Mouse (Mus musculus): Measurements from ENCODE around the gene Lipn.

Lipn gene

DNA sequence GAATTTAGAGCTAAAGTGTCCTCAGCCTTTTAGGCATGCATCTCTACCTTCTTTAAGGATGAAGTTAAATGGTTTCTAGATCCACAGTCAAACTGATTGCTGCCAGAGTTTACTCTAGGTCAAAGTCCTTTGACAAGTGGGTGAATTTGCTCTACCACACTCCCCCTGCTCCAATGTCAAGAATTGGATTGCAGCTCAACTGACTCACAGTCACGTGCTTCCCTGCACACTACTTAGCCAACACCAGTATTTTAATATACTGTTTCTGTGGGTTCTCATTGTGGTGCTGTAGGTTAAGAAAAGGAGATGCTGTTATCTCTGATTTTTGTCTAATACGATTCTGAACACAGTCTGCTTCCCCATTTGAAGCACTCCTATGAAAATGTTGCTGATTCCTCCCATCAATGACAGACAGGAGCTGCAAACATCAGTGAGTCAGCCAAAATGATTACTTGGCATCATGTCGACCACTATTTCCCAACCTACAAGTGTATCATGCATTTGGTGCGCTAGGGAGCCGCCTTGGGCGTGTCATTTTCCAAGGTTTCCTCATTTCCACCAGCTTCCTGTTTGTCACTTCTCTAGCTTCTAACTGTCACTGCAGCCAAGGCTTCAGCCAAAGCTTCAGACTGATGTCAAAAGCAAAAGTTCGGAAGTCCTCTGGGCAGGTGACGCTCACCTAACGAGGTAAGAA is at the start of gene Lipn:
TSS of gene Lipn (plus strand) at position 580 of the 694 bp plus-strand sequence.
- in situ Hi-C loops (cut with MboI): no loop called here

DNA sequence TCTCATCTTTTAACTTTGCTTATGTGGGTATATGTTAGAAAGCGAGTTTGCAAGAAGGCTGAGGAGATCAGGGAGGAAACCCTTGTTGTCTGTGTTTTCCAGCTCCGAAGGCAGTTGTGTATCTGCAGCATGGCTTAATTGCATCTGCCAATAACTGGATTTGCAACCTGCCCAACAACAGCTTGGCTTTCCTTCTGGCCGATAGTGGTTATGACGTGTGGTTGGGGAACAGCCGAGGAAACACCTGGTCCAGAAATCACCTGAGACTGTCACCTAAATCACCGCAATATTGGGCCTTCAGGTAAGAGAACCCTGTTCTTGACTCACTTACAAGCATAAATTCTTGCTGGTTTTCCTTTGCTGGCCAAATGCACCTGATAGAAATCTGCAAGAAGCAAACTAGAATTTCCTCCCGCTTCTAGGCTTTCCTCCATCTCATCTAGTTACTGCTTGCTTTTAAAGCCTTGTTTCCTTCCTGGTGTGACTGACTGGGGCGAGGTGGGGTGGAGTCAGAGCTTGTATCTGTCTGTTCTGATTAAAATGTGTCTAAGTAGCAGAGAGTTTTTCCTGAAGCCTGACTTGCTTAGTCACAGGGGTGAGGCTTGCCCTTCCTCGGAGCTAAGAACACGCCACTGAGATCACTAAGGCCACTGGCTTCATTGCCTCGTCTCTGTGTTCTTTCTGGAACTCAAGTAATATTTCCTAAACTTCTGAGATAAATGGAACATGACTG is 45.6 kb upstream of the Lipn start:
- in situ Hi-C loops (cut with MboI): no loop called here

DNA sequence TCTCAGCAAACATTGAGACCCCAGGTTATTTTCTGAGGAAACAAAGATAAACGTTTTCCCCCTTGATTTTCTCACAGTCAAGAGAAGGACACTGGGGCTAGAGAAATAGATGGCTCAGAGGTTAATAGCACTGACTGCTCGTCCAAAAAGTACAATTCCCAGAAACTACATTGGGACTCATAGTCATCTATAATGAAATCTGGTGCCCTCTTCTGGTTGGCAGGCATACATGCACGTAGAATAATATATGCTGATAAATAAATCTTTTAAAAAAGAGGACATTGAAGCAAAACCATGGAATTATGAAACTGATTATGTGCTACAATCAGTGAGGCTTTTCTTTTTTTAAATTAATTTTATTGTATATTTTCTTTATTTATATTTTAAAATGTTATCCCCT is 44.4 kb upstream of the Lipn start:
- in situ Hi-C loops (cut with MboI): no loop called here

DNA sequence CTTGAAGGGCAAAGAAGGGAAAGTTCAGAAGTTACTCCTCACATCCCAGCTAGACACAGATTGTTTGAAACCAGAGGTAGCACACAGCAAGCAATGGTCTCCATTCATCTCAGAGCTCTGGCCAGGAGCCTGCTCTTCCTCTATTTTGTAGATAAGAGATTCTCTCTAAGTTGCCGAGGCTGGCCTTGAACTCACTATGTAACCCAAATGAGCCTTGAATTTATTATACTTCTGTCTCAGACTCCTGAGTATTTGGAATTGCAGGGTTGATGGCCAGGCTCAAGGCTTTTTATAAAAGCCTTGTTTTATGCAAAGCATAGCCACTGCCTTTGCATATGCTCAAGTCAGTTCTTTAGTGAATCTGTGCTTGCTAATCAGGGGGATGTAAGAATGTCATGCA is 27.4 kb upstream of the Lipn start:
- in situ Hi-C loops (cut with MboI): no loop called here

DNA sequence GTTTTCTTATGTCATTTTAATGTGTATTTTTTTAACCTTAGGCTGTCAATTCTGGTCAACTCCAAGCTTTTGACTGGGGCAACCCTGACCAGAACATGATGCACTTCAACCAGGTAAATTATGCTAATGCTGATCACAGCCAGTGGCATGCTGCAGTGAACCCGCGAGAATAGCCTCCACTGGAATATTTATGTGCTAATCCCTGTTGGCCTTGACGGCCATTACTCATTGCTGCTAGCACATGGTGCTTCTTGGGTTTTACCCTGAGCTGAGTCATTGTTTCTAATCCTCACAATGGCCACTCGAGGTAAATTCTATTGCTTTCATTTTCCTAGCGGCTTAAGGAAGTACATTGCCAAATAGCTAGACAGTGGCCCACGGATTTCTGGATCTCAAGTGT is 24.1 kb upstream of the Lipn start:
- in situ Hi-C loops (cut with MboI): no loop called here

DNA sequence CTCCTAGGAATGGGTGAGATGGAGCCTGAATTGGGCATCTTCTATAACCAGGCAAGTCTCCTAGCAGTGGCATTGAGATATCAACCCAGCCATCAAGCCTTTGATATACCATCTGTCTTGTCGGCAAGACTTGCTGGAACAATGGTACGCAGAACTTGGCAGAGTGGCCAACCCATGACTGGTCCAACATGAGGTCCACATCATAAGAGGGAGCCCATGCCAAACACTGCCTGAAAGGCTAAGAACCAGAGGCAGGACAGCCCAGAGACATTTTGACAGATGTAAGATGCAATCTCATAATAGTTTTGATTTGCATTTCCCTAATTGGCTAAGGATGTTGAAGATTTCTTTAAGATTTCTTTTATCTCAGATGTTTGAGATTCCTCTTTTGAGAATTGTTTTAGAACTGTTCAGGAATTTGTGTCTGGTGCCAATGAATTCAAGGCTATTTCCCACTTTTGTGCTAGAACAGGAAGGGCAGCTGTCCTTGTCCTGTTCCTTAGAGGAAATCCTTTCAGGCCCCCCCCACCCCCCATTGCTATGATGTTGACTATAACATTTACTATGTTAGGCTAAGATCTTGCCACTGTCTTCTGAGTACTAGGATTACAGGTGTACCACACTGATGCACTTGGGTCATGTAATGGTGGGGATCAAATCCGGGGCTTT is 17.7 kb upstream of the Lipn start:
- in situ Hi-C loops (cut with MboI): no loop called here

DNA sequence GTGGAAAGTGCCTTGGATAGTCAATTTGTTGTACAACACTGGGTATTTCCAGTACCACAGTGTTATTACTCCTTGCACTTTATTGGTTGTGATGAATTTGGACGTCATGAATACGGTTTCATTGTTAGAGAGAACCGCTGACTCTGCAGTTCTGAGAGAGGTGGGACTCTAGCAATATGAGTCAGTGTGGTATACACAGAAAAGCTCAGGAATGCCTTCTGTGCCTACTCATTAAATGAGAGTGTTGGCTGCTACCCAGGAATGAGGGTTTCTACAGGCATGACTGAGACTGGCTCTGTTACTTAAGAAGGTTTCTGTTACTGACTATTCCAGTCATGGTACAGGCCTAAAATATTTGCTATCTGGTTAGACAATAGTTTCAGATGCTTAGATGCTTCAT is 15.7 kb upstream of the Lipn start:
- in situ Hi-C loops (cut with MboI): no loop called here

DNA sequence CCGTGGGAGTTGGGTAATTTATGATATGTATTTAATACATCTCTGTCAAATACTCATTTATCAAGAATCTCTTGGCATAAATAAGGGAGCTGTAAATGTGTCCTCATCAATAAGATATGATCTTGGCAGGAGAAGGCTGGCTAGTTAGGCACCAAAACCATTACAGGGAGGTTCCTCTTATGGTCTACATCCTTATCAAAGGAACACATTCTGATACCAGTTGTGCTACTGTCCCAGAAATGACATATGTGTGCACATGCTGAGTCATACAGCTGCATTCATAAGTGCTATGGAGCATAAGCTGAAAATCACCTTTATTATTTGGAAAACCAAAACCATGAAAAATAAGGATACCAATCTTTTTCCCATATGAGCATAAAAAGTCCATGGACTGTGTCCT is 3.6 kb upstream of the Lipn start:
- in situ Hi-C loops (cut with MboI): no loop called here

DNA sequence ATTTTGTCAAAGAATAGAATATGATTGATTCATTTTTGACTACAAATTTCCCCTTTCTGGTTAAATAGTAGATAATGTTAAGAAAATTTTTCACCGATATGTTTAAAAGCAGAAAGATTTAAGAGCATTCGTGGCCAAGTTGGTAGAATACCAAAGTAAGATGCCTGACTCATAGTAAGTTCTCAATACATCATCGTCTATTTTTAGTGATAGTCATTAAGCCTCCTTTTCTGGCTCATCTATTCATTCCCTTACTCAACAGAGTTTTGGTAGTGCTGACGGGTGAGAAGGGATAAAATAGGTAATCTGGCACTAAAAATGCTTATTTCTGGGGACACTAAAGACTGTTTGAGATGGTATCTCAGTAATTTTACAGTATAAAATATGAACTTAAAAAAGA is 3.1 kb upstream of the Lipn start:
- in situ Hi-C loops (cut with MboI): no loop called here

DNA sequence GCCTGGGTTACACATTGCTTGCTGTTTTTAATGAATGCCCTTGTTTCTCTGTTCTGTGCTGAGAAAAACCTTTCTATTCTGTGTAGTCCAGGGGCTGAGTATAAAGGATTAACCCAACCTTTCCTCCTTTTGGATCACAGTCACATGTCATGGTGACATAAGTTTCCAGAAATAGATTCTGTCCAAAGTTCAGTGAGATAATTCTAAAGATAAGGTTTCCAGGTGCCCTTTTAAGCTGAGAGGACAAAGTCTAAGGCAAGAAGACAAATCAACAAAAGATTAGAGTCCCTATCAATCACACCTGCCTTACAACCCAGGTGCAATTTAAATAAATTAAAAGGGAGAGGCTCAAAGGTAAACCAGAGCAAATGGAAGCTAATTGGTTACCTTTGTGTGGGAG is 7.1 kb downstream of the Lipn start:
- in situ Hi-C loops (cut with MboI): no loop called here

DNA sequence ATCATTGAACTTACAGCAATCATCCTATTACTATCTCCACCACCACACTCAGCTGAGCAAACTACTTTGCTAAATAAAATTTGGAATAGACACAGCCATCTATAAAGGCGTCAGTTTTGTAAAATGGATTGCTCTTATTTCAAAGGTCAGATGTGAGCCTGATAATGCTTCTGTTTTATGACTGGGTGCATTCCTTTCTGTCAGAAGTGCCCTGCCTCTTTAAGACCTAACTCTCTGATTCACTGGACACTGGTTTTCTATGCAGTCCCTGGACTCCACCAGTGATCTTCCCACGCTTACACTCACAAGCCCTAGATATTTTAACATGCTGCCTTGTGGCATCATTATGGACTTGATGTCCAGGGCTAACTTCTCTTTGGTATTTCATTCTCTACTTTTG is 11.0 kb downstream of the Lipn start:
- in situ Hi-C loops (cut with MboI): no loop called here

DNA sequence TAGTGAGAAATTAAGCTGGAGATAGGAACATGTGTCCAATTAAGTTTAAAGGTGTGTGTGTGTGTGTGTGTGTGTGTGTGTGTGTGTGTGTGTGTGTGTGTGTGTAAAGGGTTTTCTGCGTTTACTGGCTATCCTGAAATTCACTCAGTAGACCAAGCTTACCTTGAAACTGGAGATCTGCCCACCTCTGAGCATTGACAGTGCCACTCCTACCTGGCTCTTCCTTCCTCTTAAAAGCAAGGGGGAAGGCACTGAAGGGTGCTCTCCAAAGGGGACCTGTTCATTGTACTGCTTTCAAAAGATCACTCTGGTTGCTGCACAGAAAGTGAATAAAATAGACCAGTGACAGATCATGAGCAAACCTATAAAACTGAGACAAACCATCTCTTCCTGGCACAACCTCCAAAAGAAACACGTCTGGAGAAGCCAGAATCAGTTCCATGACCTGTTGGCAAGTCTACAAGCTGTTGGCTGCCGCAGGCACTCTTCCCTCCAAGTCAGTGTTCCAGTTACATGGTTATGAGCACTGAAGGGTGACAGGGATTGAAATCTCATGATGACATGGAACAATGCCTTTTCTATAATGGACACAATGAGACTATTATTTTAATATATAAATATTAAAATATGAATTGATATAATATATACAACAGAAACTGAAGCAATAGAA is 22.0 kb downstream of the Lipn start:
- in situ Hi-C loops (cut with MboI): no loop called here

DNA sequence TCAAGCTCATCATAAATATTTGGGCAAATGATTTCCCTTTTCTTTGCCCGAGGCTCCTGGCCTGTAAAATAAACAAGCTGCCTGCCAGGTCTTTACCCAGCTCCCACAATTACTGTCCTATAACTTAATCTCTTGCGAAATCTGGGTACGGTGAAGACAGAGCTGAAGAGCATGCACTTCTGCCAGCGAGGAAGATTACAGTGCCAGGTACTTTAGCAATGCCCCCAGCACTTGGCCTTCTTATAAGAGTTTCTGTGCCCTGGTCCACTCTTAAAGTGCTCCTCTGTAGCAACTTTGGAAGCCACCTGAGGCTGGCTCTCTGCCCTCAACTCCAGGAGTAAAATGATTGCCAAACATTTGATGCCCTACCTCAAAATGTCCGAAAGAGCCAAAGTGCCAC is 28.2 kb downstream of the Lipn start:
- in situ Hi-C loops (cut with MboI): no loop called here

DNA sequence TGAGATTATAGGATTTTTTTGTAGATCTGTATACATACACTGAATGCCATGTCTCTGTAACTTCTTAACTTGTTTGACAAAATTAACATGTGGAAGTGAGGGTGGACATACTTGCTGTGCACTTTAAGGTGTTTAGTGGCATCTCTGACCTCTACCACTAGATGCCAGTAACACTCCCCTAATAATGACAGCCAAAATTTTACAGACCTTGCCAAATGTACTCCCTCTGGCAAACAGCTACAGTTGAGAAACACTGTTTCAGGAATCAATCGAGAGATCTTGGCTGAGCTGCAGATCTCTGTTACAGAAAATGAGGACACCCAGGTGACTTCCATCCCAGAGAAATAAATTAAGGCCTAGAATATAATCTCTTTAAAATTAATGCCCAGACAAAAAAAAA is 29.1 kb downstream of the Lipn start:
- in situ Hi-C loops (cut with MboI): no loop called here

DNA sequence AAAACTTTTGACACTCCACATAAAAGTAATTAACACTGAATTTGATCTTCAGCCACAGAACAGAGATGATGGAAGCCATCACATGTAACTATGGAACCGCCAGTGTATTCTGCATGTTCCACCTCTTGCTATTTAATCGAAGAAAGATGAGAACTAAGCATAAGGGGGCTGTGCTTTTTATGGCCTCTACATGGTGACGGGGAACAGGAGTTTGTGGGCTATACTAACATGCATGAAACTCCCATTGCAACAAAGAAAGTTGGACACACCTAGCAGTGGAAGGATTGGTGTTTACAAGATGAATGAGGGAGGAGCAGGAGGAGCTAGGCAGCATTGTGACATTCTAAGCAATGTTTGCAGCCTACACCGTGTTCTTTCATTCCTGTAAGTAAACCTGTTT is 33.5 kb downstream of the Lipn start, which contains the start of gene Lipm:
TSS of gene Lipm (plus strand) at position 301 of the 400 bp plus-strand sequence.
- in situ Hi-C loops (cut with MboI): no loop called here

DNA sequence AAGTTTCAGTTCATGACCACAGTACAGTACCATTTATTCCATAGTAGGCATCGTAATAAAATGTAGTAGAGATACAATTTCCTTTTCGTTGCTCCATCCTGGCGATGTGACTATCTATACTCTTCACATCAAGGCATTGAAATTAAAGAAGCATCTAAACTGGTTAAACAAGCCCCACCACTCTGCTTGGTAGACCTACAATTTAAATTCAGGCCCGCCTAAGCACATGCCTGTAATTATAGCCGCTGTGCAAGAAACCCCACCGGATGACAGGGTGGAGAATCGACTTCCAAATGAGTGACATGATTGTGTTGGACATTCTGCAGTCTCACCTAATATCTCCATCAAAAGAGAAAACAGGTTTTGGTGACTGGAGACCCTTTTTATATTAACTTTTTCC is 34.7 kb downstream of the Lipn start:
- in situ Hi-C loops (cut with MboI): no loop called here

DNA sequence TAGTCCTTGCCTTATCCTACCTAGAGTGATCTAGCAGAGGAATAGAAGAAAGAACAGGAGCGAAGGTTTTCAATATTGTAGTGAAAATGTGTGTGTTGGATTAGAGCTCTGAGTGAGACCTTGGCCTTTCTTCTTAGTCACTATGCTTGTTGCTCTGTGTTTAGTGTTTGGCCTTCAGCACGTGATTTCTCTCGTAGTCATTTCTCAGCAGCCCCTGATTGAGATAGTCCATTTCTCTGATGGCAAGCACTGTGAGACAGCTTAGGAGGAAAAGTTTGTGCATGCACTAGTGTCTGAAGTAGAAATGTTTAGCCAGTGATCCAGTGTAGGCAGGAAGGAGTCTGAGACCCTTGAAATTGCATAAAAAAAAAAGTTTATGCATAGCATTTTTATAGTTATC is 37.7 kb downstream of the Lipn start:
- in situ Hi-C loops (cut with MboI): no loop called here

DNA sequence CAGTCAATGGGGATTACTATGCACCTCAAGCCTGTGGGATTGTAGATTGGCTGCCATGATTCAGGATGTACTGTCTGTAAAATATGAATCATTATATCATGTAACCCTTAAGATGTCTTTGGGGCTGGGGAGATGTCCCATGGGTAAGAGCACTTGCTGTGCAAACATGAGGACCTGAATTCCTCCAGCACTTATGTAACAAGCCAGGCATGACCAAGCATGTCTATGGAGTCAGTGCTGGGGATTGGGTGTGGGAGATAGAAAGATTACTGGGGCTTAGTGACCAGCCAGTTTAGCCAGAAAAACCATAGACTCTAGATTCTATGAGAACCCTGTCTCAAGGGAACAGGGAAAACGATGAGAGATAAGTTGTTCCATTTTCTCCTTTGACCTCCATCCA is 51.9 kb downstream of the Lipn start:
- in situ Hi-C loops (cut with MboI): no loop called here

DNA sequence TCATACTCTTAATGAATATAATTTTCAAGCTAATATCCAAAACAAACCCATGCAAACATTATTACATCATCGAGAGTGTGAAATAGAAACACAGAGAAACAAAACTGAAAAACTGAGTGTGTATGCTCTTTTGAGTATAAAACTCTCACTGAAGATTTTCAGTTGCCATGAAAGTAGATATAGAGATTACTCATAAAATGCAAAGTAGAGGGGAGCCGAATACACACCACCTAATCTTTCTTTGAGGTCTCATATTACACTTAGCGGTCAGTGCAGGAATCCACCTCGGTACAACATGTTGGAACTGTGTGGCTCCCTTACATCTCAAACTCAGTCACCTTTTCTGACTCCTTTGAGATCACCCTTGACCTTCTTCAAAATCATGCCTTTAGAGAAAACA is 52.5 kb downstream of the Lipn start:
- in situ Hi-C loops (cut with MboI): no loop called here

DNA sequence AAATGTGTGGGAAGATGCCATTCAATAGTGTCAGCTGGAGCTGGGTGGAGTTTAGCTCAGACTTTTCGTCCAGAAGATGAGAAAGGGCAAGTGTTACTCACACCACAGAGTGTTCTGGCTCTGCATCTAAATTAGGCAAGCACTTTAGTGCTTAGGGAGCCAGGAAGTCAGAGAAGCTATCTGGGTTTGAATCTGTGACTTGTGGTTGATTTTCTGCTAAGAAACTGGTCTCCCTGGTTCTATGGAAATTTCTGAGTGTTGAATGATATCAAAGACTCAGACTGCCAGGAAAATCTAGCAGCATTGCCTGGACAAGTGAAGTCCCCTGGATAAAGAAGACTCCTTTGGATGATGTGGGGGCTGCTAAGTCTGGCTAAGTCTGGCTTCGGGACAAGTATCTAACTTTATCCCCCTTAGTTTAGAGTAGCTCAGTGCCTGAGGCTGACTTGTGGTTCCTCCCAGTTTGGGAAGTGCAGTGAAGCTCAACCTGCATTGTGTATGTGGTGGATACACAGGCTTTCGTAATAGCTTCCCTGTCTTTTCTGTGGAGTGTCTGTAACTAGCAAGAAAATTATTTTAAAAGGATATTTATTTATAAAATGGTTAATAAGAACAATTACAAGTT is 53.1 kb downstream of the Lipn start:
- in situ Hi-C loops (cut with MboI): no loop called here
